Mouse (Mus musculus) inflammation-experienced regulatory T-cells (primary cell): ENCODE results near the gene Zfp263. TPM values are rescaled to one million over a fixed set of nuclear protein-coding genes. Genes with fewer than 3 reads are reported as not detected.

Experiments
- polyA plus RNA-seq, 2 experiments: library from polyadenylated mRNA; unstranded; fragments of 100-300 nt; shearing (Covaris generic); gene quantifications; one replicate each; pipeline ENCODE4 v1.2.1; 2017

Zfp263 gene
- polyA plus RNA-seq, result 10 to 100 TPM; 63.8 to 78.0 TPM

GRCm38 (mm10) chr16:3743503-3744185, at the start of gene Zfp263:
Gene Zfp263 (plus strand): TSS chr16:3744093.

GRCm38 (mm10) chr16:3717980-3718379, 25.9 kb upstream of the Zfp263 start, which contains the start of gene Mefv:
Gene Mefv (minus strand): TSS chr16:3718097.

Other genes with a start within 250 kb of the Zfp263 start
- under 1 TPM; 0.02 to 0.23 TPM for gene Olfr161, start 153.1 kb upstream of the Zfp263 start, polyA plus RNA-seq
- under 1 TPM; 0.12 to 0.71 TPM for gene Mefv, start 26.0 kb upstream of the Zfp263 start, polyA plus RNA-seq
- 1 to 10 TPM in 1 of 2 experiments, under 1 TPM in 1; 0.48 to 1.2 TPM for gene Olfr15, start 86.8 kb downstream of the Zfp263 start, polyA plus RNA-seq
- 1 to 10 TPM in 1 of 2 experiments, under 1 TPM in 1; 0.34 to 1.2 TPM for gene Zfp174, start 103.2 kb downstream of the Zfp263 start, polyA plus RNA-seq
- 100 to 1,000 TPM; 117 to 122 TPM for gene Naa60, start 128.3 kb downstream of the Zfp263 start, polyA plus RNA-seq
- gene Zfp597, start 140.5 kb downstream of the Zfp263 start, polyA plus RNA-seq, result 10 to 100 TPM in 1 of 2 experiments, 1 to 10 TPM in 1; 8.5 to 14.6 TPM
- gene Gm20695, start 140.6 kb downstream of the Zfp263 start, polyA plus RNA-seq, result 1 to 10 TPM in 1 of 2 experiments, not detected in 1; 2.0 TPM
- gene 1700037C18Rik, start 164.6 kb downstream of the Zfp263 start, polyA plus RNA-seq, result 10 to 100 TPM in 1 of 2 experiments, 1 to 10 TPM in 1; 8.3 to 13.1 TPM
- 10 to 100 TPM; 28.0 to 28.1 TPM for gene Cluap1, start 164.7 kb downstream of the Zfp263 start, polyA plus RNA-seq
- 10 to 100 TPM; 56.1 to 69.9 TPM for gene Nlrc3, start 232.5 kb downstream of the Zfp263 start, polyA plus RNA-seq